Mouse (Mus musculus): ENCODE data around the gene Osbpl8.

DNA sequence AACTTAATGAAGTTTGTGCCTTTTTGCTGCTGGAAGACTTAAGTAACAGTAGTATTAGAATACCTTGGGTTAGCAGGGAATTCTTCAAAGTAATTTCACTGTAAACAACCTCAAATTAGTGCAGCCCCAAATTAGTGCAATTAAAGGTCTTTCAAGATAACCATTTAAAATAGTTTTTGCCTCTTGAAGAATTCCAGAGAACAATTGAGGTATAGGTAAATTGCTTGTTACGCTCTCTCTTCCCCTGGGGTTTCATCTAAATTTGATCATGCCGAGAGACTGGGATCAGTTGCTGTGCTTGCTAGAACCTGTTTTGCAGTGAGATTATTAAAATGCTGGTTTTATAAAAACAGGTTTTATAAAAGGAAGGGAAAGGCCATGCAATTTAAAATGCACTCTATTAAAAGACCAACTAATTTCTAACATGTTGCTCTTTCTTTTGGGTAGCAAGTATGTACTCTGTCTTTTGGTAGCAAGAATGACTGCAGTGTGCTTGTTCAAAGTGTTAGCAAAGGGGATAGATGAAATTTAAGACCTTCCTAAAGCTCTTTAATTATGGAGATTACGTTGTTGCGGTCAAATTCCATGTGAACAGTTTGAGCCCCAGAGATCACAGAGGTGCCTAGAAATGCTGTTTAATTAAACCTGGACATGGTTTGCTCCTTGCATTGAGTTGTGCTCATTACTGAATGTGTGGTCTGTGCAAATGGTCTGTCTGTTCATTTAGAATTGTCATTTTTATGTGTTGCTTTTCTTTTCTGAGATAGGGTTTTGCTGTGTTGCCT is 1.7 kb downstream of the Osbpl8 start:
- TF ChIP-seq CTCF (IDR thresholded peaks at IDR 0.05; ENCODE audit: low read depth, low read length) (no peak), TAL1 (conservative IDR thresholded peaks at IDR 0.05; ENCODE audit: low read depth, low read length) (no peak), GATA1 (IDR thresholded peaks at IDR 0.05; ENCODE audit: borderline replicate concordance, low read length) (no peak)

Measured in G1E (cell line).